Mouse (Mus musculus): ENCODE measurements around the gene Ubap2l. TPM values are rescaled to one million over a fixed set of nuclear protein-coding genes. Genes with fewer than 3 reads are reported as not detected.

Ubap2l gene
- polyA plus RNA-seq (2014; fragmentation: Nextera tagmentation; extraction: Ambion mirVana), result 126 and 174 TPM in 2 replicates

DNA sequence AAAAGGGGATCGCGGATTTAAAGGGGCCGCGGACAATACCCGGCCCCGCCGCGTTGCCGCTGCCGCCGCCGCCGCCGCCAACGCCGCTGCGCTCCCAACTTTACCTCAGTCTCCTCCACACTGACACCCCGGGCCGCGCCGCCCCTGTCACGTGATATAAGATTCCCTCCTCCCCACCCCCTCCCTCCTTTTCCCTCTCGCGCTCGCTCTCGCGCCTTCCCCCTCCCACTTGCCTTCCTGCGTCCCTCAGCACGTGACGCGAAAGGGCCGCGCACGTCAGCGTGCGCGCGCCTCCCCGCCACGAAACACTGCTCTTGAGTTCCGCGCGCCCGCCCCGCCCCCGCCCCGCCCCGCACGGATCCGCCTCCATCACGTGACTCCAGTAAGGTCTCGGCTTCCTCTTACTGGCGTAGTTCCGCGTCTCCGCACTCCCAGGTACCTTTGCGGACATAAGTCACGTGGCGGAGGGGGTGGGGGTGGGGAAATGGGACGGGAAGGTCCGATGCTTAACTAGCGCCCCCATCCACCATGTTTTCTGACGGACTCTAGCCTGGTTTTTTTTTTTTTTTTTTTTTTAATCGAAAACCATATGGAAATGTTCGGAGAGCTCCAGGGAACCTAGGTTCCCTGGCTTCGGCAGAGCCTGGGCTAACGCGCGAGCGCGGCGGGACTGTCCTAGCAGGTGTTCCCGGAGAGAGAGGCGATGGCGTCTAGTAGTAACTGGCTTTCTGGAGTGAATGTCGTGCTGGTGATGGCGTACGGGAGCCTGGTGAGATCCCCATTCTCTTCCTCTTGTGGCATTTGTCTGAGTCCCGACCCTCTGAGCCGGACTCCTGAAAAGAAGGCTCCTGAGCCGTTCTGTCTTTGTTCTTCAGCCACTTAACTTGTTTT lies at the start of gene Ubap2l:
Gene Ubap2l (minus strand): TSS at position 278 of the 891 bp plus-strand sequence.
- ATAC-seq (ENCODE audit: low FRiP score, low TSS enrichment) (peak; percentile 96), DNase-seq (peak; percentile 100)
- peak within 1 kb of the TSS; percentile 78 for H3K4me3 ChIP-seq (replicated peaks; ENCODE audit: low read depth, low read length)
- WGBS, result under 1% methylated on average over 81 of the region's 81 CpGs
- no peaks in the 10 kb centered on the region for H3K27me3 ChIP-seq (ENCODE audit: control insufficient read depth, insufficient read depth, low read length)
- H3K4me1 ChIP-seq (ENCODE audit: control insufficient read depth, insufficient read depth, low read length), result peaks cover 32% of the 10 kb centered on the region
- H3K36me3 ChIP-seq (ENCODE audit: control insufficient read depth, insufficient read depth, low read length), result peaks cover 29% of the 10 kb centered on the region
- H3K27ac ChIP-seq (replicated peaks; ENCODE audit: low read depth, low read length), result peak within 1 kb of the TSS; percentile 94
- H3K9me3 ChIP-seq (ENCODE audit: control insufficient read depth, low read length), result no peaks in the 10 kb centered on the region
- peak within 1 kb of the TSS; percentile 95 for H3K9ac ChIP-seq (replicated peaks; ENCODE audit: low read length)
- H3K4me2 ChIP-seq (ENCODE audit: low read length), result peak within 1 kb of the TSS; percentile 84

- peaks cover 24% of the 10 kb centered on the region for H3K36me3 ChIP-seq (ENCODE audit: control insufficient read depth, insufficient read depth, low read length)
- H3K4me2 ChIP-seq (ENCODE audit: low read length), result no peak overlapping the region
- H3K9ac ChIP-seq (replicated peaks; ENCODE audit: low read length), result no peak overlapping the region
- no peaks in the 10 kb centered on the region for H3K27me3 ChIP-seq (ENCODE audit: control insufficient read depth, insufficient read depth, low read length)
- H3K9me3 ChIP-seq (ENCODE audit: control insufficient read depth, low read length), result no peaks in the 10 kb centered on the region
- H3K4me1 ChIP-seq (ENCODE audit: control insufficient read depth, insufficient read depth, low read length), result no peaks in the 10 kb centered on the region
- 96% methylated on average over 2 of the region's 2 CpGs for WGBS
- ATAC-seq (ENCODE audit: low FRiP score, low TSS enrichment), result no peak
- H3K27ac ChIP-seq (replicated peaks; ENCODE audit: low read depth, low read length), result no peak overlapping the region
- no peak for DNase-seq
- no peak overlapping the region for H3K4me3 ChIP-seq (replicated peaks; ENCODE audit: low read depth, low read length)
These were observed 49.2 kb upstream of the Ubap2l start for GRCm38 (mm10) chr3:90101673-90102072.

DNA sequence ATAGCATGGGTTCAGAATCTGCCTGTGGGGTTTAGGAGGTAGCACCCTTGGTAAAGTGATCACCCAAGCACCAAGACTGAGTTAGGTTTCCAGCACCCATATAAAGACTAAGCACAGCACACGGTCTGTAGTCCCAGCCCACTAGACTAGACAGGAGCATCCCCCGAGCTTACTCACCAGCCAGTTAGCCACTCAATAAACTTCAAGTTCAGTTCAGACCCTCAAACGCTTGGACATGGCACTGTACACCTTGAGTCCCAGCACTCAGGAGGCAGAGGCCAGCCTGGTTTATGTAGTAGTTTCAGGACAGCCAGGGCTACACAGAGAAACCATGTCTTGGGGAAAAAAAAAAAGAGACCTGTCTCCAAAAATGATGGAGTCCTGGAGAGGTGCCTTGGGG lies 48.6 kb upstream of the Ubap2l start:
- no peak overlapping the region for H3K9ac ChIP-seq (replicated peaks; ENCODE audit: low read length)
- H3K4me1 ChIP-seq (ENCODE audit: control insufficient read depth, insufficient read depth, low read length), result no peaks in the 10 kb centered on the region
- peaks cover 24% of the 10 kb centered on the region for H3K36me3 ChIP-seq (ENCODE audit: control insufficient read depth, insufficient read depth, low read length)
- WGBS, result 95% methylated on average over 3 of the region's 3 CpGs
- H3K27me3 ChIP-seq (ENCODE audit: control insufficient read depth, insufficient read depth, low read length), result no peaks in the 10 kb centered on the region
- DNase-seq (no peak), ATAC-seq (ENCODE audit: low FRiP score, low TSS enrichment) (no peak)
- no peak overlapping the region for H3K27ac ChIP-seq (replicated peaks; ENCODE audit: low read depth, low read length)
- H3K4me3 ChIP-seq (replicated peaks; ENCODE audit: low read depth, low read length), result no peak overlapping the region
- H3K4me2 ChIP-seq (ENCODE audit: low read length), result no peak overlapping the region
- no peaks in the 10 kb centered on the region for H3K9me3 ChIP-seq (ENCODE audit: control insufficient read depth, low read length)

DNA sequence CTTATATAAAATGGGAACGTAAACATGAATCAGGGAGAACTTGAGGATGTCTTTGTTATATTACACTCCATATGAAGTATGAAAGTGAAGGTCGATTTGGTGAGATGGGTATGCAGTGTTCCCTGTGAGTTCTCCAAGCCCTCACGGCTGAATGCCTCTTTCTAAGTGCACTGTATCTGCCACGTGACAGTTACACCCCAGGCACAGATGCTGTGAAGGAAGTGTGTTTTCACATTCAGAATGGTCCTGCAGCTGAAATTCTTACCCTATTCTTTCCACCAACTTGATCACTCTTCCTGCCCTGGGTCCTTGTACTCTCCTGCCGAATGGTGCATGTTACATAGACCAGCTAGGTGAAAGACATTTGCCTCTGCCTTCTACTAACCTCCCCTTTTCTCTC lies 45.5 kb upstream of the Ubap2l start:
- H3K27ac ChIP-seq (replicated peaks; ENCODE audit: low read depth, low read length), result no peak overlapping the region
- no peaks in the 10 kb centered on the region for H3K4me1 ChIP-seq (ENCODE audit: control insufficient read depth, insufficient read depth, low read length)
- no peak overlapping the region for H3K4me3 ChIP-seq (replicated peaks; ENCODE audit: low read depth, low read length)
- 85% methylated on average over 5 of the region's 5 CpGs for WGBS
- ATAC-seq (ENCODE audit: low FRiP score, low TSS enrichment) (no peak), DNase-seq (no peak)
- no peaks in the 10 kb centered on the region for H3K9me3 ChIP-seq (ENCODE audit: control insufficient read depth, low read length)
- H3K27me3 ChIP-seq (ENCODE audit: control insufficient read depth, insufficient read depth, low read length), result no peaks in the 10 kb centered on the region
- H3K9ac ChIP-seq (replicated peaks; ENCODE audit: low read length), result no peak overlapping the region
- peaks cover 45% of the 10 kb centered on the region for H3K36me3 ChIP-seq (ENCODE audit: control insufficient read depth, insufficient read depth, low read length)
- no peak overlapping the region for H3K4me2 ChIP-seq (ENCODE audit: low read length)

DNA sequence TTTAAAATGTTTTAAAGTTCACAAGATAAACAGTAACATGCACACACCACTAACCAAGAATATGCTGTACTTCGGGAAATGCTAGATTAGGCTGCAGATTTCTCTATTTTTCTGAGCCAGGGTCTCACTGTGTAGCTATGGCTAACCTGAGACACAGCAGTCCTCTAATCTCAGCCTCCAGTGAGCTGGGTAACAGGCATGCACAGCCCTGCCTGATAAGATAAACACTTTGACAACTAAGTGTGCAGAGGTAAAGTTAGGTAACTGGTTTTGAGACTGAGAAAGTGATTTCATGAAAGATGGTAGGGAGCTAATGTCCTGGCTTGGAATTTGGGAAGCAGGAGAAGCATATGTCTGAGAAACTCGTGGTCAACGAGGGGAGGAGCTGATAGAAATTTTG lies 42.0 kb upstream of the Ubap2l start:
- H3K9me3 ChIP-seq (ENCODE audit: control insufficient read depth, low read length), result no peaks in the 10 kb centered on the region
- H3K4me2 ChIP-seq (ENCODE audit: low read length), result no peak overlapping the region
- DNase-seq, result no peak
- H3K27me3 ChIP-seq (ENCODE audit: control insufficient read depth, insufficient read depth, low read length), result no peaks in the 10 kb centered on the region
- H3K4me3 ChIP-seq (replicated peaks; ENCODE audit: low read depth, low read length), result no peak overlapping the region
- H3K9ac ChIP-seq (replicated peaks; ENCODE audit: low read length), result no peak overlapping the region
- no peak for ATAC-seq (ENCODE audit: low FRiP score, low TSS enrichment)
- H3K36me3 ChIP-seq (ENCODE audit: control insufficient read depth, insufficient read depth, low read length), result peaks cover 74% of the 10 kb centered on the region
- no peaks in the 10 kb centered on the region for H3K4me1 ChIP-seq (ENCODE audit: control insufficient read depth, insufficient read depth, low read length)
- no peak overlapping the region for H3K27ac ChIP-seq (replicated peaks; ENCODE audit: low read depth, low read length)
- WGBS, result 97% methylated on average over 3 of the region's 3 CpGs

GRCm38 (mm10) chr3:90090892-90091291 lies 38.5 kb upstream of the Ubap2l start:
- WGBS, result 95% methylated on average over 6 of the region's 6 CpGs

GRCm38 (mm10) chr3:90088617-90089016 lies 36.2 kb upstream of the Ubap2l start:
- Histone ChIP-seq H3K27ac (replicated peaks; ENCODE audit: low read depth, low read length) (no peak overlapping the region), H3K4me1 (ENCODE audit: control insufficient read depth, insufficient read depth, low read length) (peaks cover 9% of the 10 kb centered on the region; the same call in 1 of the 2 replicates), H3K9ac (replicated peaks; ENCODE audit: low read length) (no peak overlapping the region), H3K27me3 (ENCODE audit: control insufficient read depth, insufficient read depth, low read length) (no peaks in the 10 kb centered on the region), H3K9me3 (ENCODE audit: control insufficient read depth, low read length) (no peaks in the 10 kb centered on the region), H3K4me2 (ENCODE audit: low read length) (no peak overlapping the region), H3K4me3 (replicated peaks; ENCODE audit: low read depth, low read length) (no peak overlapping the region), H3K36me3 (ENCODE audit: control insufficient read depth, insufficient read depth, low read length) (peaks cover 68% of the 10 kb centered on the region)
- ATAC-seq (ENCODE audit: low FRiP score, low TSS enrichment), result no peak
- no peak for DNase-seq
- 93% methylated on average over 2 of the region's 2 CpGs for WGBS

More at GRCm38 (mm10) chr3:90090892-90091291, 38.5 kb upstream of the Ubap2l start:
- Histone ChIP-seq H3K4me3 (replicated peaks; ENCODE audit: low read depth, low read length) (no peak overlapping the region), H3K27me3 (ENCODE audit: control insufficient read depth, insufficient read depth, low read length) (no peaks in the 10 kb centered on the region), H3K4me2 (ENCODE audit: low read length) (no peak overlapping the region), H3K4me1 (ENCODE audit: control insufficient read depth, insufficient read depth, low read length) (no peaks in the 10 kb centered on the region), H3K9ac (replicated peaks; ENCODE audit: low read length) (no peak overlapping the region), H3K27ac (replicated peaks; ENCODE audit: low read depth, low read length) (no peak overlapping the region), H3K9me3 (ENCODE audit: control insufficient read depth, low read length) (no peaks in the 10 kb centered on the region), H3K36me3 (ENCODE audit: control insufficient read depth, insufficient read depth, low read length) (peaks cover 82% of the 10 kb centered on the region)
- DNase-seq (no peak), ATAC-seq (ENCODE audit: low FRiP score, low TSS enrichment) (no peak)

- no peak overlapping the region for H3K4me3 ChIP-seq (replicated peaks; ENCODE audit: low read depth, low read length)
- 97% methylated on average over 5 of the region's 5 CpGs for WGBS
- H3K4me2 ChIP-seq (ENCODE audit: low read length), result no peak overlapping the region
- H3K27me3 ChIP-seq (ENCODE audit: control insufficient read depth, insufficient read depth, low read length), result no peaks in the 10 kb centered on the region
- peaks cover 25% of the 10 kb centered on the region for H3K4me1 ChIP-seq (ENCODE audit: control insufficient read depth, insufficient read depth, low read length)
- H3K27ac ChIP-seq (replicated peaks; ENCODE audit: low read depth, low read length), result no peak overlapping the region
- ATAC-seq (ENCODE audit: low FRiP score, low TSS enrichment) (no peak), DNase-seq (no peak)
- no peaks in the 10 kb centered on the region for H3K9me3 ChIP-seq (ENCODE audit: control insufficient read depth, low read length)
- no peak overlapping the region for H3K9ac ChIP-seq (replicated peaks; ENCODE audit: low read length)
- peaks cover 45% of the 10 kb centered on the region for H3K36me3 ChIP-seq (ENCODE audit: control insufficient read depth, insufficient read depth, low read length)
These were observed 33.6 kb upstream of the Ubap2l start for GRCm38 (mm10) chr3:90086068-90086467.

DNA sequence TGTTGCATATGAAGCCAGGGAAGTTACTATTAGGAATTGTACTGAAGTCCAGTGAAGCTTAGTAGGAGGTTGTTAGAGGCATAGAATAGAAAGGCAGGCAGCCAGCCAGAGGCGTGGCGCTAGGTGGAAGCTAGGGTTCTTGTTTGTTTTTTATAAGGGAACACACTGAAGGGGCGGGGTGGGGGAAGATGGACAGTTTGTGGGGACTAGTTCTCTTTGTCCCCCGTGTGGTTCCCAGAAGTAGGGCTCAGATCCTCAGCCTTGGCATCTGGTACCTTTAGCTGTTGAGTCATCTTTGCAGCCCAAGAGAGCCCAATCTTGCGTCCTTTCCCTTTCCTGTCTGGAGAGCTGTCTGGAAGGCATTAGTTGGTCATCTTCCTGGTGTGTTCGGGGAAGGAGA lies 32.9 kb upstream of the Ubap2l start:
- H3K4me2 ChIP-seq (ENCODE audit: low read length), result no peak overlapping the region
- 93% methylated on average over 6 of the region's 6 CpGs for WGBS
- no peaks in the 10 kb centered on the region for H3K9me3 ChIP-seq (ENCODE audit: control insufficient read depth, low read length)
- no peak overlapping the region for H3K4me3 ChIP-seq (replicated peaks; ENCODE audit: low read depth, low read length)
- no peak overlapping the region for H3K27ac ChIP-seq (replicated peaks; ENCODE audit: low read depth, low read length)
- H3K4me1 ChIP-seq (ENCODE audit: control insufficient read depth, insufficient read depth, low read length), result peaks cover 32% of the 10 kb centered on the region
- H3K36me3 ChIP-seq (ENCODE audit: control insufficient read depth, insufficient read depth, low read length), result peaks cover 37% of the 10 kb centered on the region
- ATAC-seq (ENCODE audit: low FRiP score, low TSS enrichment) (no peak), DNase-seq (no peak)
- no peaks in the 10 kb centered on the region for H3K27me3 ChIP-seq (ENCODE audit: control insufficient read depth, insufficient read depth, low read length)
- H3K9ac ChIP-seq (replicated peaks; ENCODE audit: low read length), result no peak overlapping the region

Measured in midbrain, embryonic 14.5 days (tissue).